Mouse (Mus musculus): ENCODE results near the gene Tmem209. TPM values are rescaled to one million over a fixed set of nuclear protein-coding genes. Genes with fewer than 3 reads are reported as not detected.

Tmem209 gene
- total and polyA plus RNA-seq, 2 experiments from 2014 or later, result 22.8 to 50.3 TPM

- Histone ChIP-seq H3K4me1 (ENCODE audit: insufficient read depth, low read length) (peaks cover 6% of the 10 kb centered on the region; the same call in 1 of the 2 replicates), H3K9me3 (ENCODE audit: low read length) (no peaks in the 10 kb centered on the region), H3K9ac (replicated peaks; ENCODE audit: low read length, poor library complexity, severe bottlenecking) (no peak overlapping the region), H3K36me3 (ENCODE audit: insufficient read depth, low read length) (no peaks in the 10 kb centered on the region), H3K27me3 (ENCODE audit: insufficient read depth, low read length) (no peaks in the 10 kb centered on the region), H3K4me3 (ENCODE audit: low read depth, low read length) (no peak overlapping the region), H3K4me2 (ENCODE audit: low read depth, low read length, poor library complexity, severe bottlenecking) (no peak overlapping the region), H3K27ac (ENCODE audit: low read depth, low read length) (no peak overlapping the region)
- no peak for DNase-seq (ENCODE audit: low spot score)
- ATAC-seq (ENCODE audit: low FRiP score), result no peak
- TF ChIP-seq CTCF (IDR thresholded peaks at IDR 0.05), result no peak
- 82% methylated on average over 6 of the region's 6 CpGs for WGBS
These were observed 32.7 kb upstream of the Tmem209 start for GRCm38 (mm10) chr6:30542277-30542676.

DNA sequence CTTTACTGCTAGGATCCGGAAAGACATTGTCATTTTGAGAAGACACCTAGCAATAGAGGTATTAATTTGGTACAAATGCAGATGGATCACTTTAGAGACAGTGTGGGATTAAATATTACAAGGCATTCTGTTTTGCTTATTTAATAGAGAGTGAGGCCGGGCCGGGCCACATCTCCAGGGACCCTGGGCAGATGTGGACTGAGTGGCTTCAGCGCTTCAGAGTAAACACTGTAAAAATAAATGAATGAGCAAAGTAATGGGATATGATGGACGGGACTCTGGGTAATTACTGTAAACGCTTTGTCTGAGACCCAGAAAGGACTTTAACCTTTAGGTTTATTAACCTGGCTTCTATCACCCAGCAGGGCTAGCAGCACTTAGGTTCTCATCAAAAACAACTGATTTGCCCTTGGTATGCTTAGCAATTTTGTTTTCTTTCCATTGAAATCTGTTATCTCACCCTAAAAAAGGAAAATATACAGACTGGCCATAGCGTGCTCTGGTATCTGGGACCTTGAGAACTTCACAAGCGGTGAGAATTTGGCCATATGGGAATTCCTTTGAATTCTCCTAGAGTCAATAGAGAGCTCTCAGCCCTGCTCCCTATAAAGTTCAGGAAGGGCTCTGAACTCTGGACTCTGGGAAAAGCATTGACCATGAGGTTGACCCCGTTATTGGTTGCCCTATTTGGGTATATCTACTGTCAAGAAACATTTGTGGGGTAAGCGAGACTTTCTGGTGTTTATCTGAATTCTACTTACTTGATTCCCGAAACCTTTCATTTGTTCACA is 31.6 kb upstream of the Tmem209 start, which contains the start of gene Cpa2:
Gene Cpa2 (plus strand): TSS at position 574 of the 791 bp plus-strand sequence.
- WGBS, result 84% methylated on average over 11 of the region's 11 CpGs
- Histone ChIP-seq H3K4me2 (ENCODE audit: low read depth, low read length, poor library complexity, severe bottlenecking) (no peak within 1 kb of the TSS), H3K27ac (ENCODE audit: low read depth, low read length) (no peak within 1 kb of the TSS), H3K9ac (replicated peaks; ENCODE audit: low read length, poor library complexity, severe bottlenecking) (no peak within 1 kb of the TSS), H3K9me3 (ENCODE audit: low read length) (no peaks in the 10 kb centered on the region), H3K4me1 (ENCODE audit: insufficient read depth, low read length) (peaks cover 4% of the 10 kb centered on the region; the same call in 1 of the 2 replicates), H3K27me3 (ENCODE audit: insufficient read depth, low read length) (no peaks in the 10 kb centered on the region), H3K4me3 (ENCODE audit: low read depth, low read length) (no peak within 1 kb of the TSS), H3K36me3 (ENCODE audit: insufficient read depth, low read length) (no peaks in the 10 kb centered on the region)
- no peak for TF ChIP-seq CTCF (IDR thresholded peaks at IDR 0.05)
- ATAC-seq (ENCODE audit: low FRiP score) (no peak), DNase-seq (ENCODE audit: low spot score) (no peak)

DNA sequence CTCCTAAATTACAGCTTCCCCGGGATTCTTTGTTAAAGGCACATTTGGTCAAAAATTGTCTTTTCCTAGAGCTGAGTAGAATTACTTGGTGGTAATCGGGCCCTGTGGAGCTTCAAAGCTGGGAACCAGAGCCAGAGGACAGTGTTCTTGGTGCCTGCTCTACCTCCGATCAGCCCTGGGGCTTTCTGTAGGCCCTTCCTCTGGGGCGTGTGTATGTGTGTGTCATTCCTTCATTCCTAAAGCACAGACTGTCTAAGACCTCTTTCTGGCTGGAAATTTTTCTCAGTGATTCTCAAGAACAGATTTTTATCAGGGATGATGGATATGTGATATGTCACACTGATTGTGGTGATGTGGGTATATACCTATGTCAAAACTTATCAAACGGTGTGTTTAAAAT is 29.2 kb upstream of the Tmem209 start:
- no peak overlapping the region for H3K9ac ChIP-seq (replicated peaks; ENCODE audit: low read length, poor library complexity, severe bottlenecking)
- H3K4me1 ChIP-seq (ENCODE audit: insufficient read depth, low read length), result no peaks in the 10 kb centered on the region
- H3K9me3 ChIP-seq (ENCODE audit: low read length), result no peaks in the 10 kb centered on the region
- H3K36me3 ChIP-seq (ENCODE audit: insufficient read depth, low read length), result no peaks in the 10 kb centered on the region
- no peak overlapping the region for H3K27ac ChIP-seq (ENCODE audit: low read depth, low read length)
- DNase-seq (ENCODE audit: low spot score) (no peak), ATAC-seq (ENCODE audit: low FRiP score) (no peak)
- no peaks in the 10 kb centered on the region for H3K27me3 ChIP-seq (ENCODE audit: insufficient read depth, low read length)
- WGBS, result 87% methylated on average over 5 of the region's 5 CpGs
- no peak for TF ChIP-seq CTCF (IDR thresholded peaks at IDR 0.05)
- H3K4me3 ChIP-seq (ENCODE audit: low read depth, low read length), result no peak overlapping the region
- H3K4me2 ChIP-seq (ENCODE audit: low read depth, low read length, poor library complexity, severe bottlenecking), result no peak overlapping the region

DNA sequence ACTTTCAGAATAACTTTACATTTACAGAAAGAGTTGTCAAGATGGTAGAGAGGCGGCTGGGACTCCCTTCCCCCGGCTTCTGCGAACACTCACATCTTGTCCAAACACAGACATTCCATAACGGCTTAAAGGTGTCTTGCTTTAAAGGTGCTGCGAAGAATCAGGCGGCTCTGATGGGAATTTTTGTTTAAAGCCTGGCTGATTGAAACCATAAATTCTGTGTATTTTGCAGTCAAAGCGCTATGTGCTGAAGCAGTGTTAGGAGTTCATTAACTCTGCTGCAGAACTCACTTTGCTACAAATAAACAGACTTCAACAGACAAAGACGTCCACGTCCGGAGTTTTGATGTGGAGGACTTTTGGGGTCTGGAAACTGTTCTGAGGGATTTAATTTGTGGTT is 28.7 kb upstream of the Tmem209 start:
- Histone ChIP-seq H3K27ac (ENCODE audit: low read depth, low read length) (no peak overlapping the region), H3K36me3 (ENCODE audit: insufficient read depth, low read length) (no peaks in the 10 kb centered on the region), H3K4me3 (ENCODE audit: low read depth, low read length) (no peak overlapping the region), H3K9me3 (ENCODE audit: low read length) (no peaks in the 10 kb centered on the region), H3K9ac (replicated peaks; ENCODE audit: low read length, poor library complexity, severe bottlenecking) (no peak overlapping the region), H3K4me2 (ENCODE audit: low read depth, low read length, poor library complexity, severe bottlenecking) (no peak overlapping the region), H3K27me3 (ENCODE audit: insufficient read depth, low read length) (no peaks in the 10 kb centered on the region), H3K4me1 (ENCODE audit: insufficient read depth, low read length) (no peaks in the 10 kb centered on the region)
- ATAC-seq (ENCODE audit: low FRiP score), result no peak
- TF ChIP-seq CTCF (IDR thresholded peaks at IDR 0.05), result no peak
- DNase-seq (ENCODE audit: low spot score), result no peak
- WGBS, result 64% methylated on average over 10 of the region's 10 CpGs

DNA sequence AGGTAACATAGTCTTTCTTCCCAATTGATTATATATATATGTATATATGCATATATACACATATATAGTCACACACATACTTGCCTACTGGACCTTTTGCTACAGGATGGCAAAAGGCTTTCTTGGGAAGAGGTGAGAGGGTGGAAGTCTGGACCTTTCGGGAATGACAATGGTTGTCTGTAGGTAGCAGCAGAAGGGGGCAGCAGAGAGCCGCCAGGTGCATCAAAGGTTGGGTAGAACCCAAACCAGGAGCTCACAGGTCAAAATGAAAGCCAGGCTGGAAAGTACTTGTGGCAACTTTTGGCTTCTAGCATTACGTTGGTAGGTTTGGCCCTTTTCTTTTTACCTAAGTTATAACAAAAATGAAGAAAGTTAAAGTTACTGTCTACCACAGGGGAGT is 25.8 kb upstream of the Tmem209 start:
- no peak for DNase-seq (ENCODE audit: low spot score)
- H3K4me1 ChIP-seq (ENCODE audit: insufficient read depth, low read length), result no peaks in the 10 kb centered on the region
- H3K4me2 ChIP-seq (ENCODE audit: low read depth, low read length, poor library complexity, severe bottlenecking), result no peak overlapping the region
- H3K27me3 ChIP-seq (ENCODE audit: insufficient read depth, low read length), result no peaks in the 10 kb centered on the region
- no peak for ATAC-seq (ENCODE audit: low FRiP score)
- H3K27ac ChIP-seq (ENCODE audit: low read depth, low read length), result no peak overlapping the region
- H3K9ac ChIP-seq (replicated peaks; ENCODE audit: low read length, poor library complexity, severe bottlenecking), result no peak overlapping the region
- peak; percentile 36 for TF ChIP-seq CTCF (IDR thresholded peaks at IDR 0.05)
- H3K36me3 ChIP-seq (ENCODE audit: insufficient read depth, low read length), result no peaks in the 10 kb centered on the region
- H3K9me3 ChIP-seq (ENCODE audit: low read length), result no peaks in the 10 kb centered on the region
- H3K4me3 ChIP-seq (ENCODE audit: low read depth, low read length), result no peak overlapping the region
- WGBS, result 42% methylated on average over 3 of the region's 3 CpGs

- ATAC-seq (ENCODE audit: low FRiP score), result no peak
- Histone ChIP-seq H3K4me2 (ENCODE audit: low read depth, low read length, poor library complexity, severe bottlenecking) (no peak overlapping the region), H3K9me3 (ENCODE audit: low read length) (no peaks in the 10 kb centered on the region), H3K27me3 (ENCODE audit: insufficient read depth, low read length) (no peaks in the 10 kb centered on the region), H3K4me3 (ENCODE audit: low read depth, low read length) (no peak overlapping the region), H3K36me3 (ENCODE audit: insufficient read depth, low read length) (no peaks in the 10 kb centered on the region), H3K9ac (replicated peaks; ENCODE audit: low read length, poor library complexity, severe bottlenecking) (no peak overlapping the region), H3K4me1 (ENCODE audit: insufficient read depth, low read length) (peaks cover 2% of the 10 kb centered on the region; the same call in 1 of the 2 replicates), H3K27ac (ENCODE audit: low read depth, low read length) (no peak overlapping the region)
- DNase-seq (ENCODE audit: low spot score), result no peak
- TF ChIP-seq CTCF (IDR thresholded peaks at IDR 0.05), result no peak
- 70% methylated on average over 6 of the region's 6 CpGs for WGBS
These were observed 19.2 kb upstream of the Tmem209 start for GRCm38 (mm10) chr6:30528800-30529199.
